Comparison of ENCODE assay signal across 21 mouse cellular contexts in genomic region chr8:66771111-66771510, GRCm38 (mm10).
DNase-seq lines count a peak whose midpoint lies in the region; ATAC-seq and TF ChIP-seq lines count a peak whose summit lies in the region.
"Had no signal": no experiment of that assay in that cellular context is flagged by ENCODE, and none has a peak within 500 bp of the region (broad histone marks: within the 10 kb centered on the region; RNA-seq: fewer than 3 reads in every experiment).

No protein-coding gene starts in this region.

- no peaks in the 10 kb centered on the region for H3K36me3 ChIP-seq in forebrain, embryonic 14.5 days (ENCODE audit: control insufficient read depth, insufficient read depth, low read length)
- no peaks in the 10 kb centered on the region for H3K36me3 ChIP-seq in forebrain, postnatal 0 days (ENCODE audit: insufficient read depth)
- no peaks in the 10 kb centered on the region for H3K36me3 ChIP-seq in heart, embryonic 14.5 days (ENCODE audit: control insufficient read depth, insufficient read depth, low read length)
- H3K36me3 ChIP-seq in heart, embryonic 10.5 days, result no peaks in the 10 kb centered on the region
- no peaks in the 10 kb centered on the region for H3K36me3 ChIP-seq in forebrain, embryonic 15.5 days
- H3K36me3 ChIP-seq: embryonic facial prominence, embryonic 10.5 days; heart, embryonic 15.5 days; hindbrain, embryonic 13.5 days had no signal

- 84% methylated on average over 4 of the region's 4 CpGs for WGBS in forebrain, embryonic 14.5 days
- 61% methylated on average over 4 of the region's 4 CpGs for WGBS in forebrain, postnatal 0 days
- WGBS in heart, embryonic 14.5 days, result 64% methylated on average over 4 of the region's 4 CpGs
- WGBS in heart, embryonic 10.5 days, result 75% methylated on average over 4 of the region's 4 CpGs
- 61% methylated on average over 4 of the region's 4 CpGs for WGBS in forebrain, embryonic 15.5 days

- no peak overlapping the region for H3K4me3 ChIP-seq in forebrain, embryonic 14.5 days (ENCODE audit: low read depth, low read length)
- H3K4me3 ChIP-seq in forebrain, postnatal 0 days (ENCODE audit: low read depth, low read length), result no peak overlapping the region
- H3K4me3 ChIP-seq in heart, embryonic 14.5 days (ENCODE audit: control insufficient read depth in 1 of 2, insufficient read depth in 1 of 2, low read depth in 1 of 2, low read length in 2 of 2), result no peak overlapping the region
- H3K4me3 ChIP-seq in heart, embryonic 10.5 days, result no peak overlapping the region
- H3K4me3 ChIP-seq in forebrain, embryonic 15.5 days, result no peak overlapping the region
- H3K4me3 ChIP-seq: embryonic facial prominence, embryonic 10.5 days; heart, embryonic 15.5 days; hindbrain, embryonic 13.5 days had no signal

- peak; percentile 63 for DNase-seq in forebrain, embryonic 14.5 days (ENCODE audit: low spot score)
- no peak for DNase-seq in forebrain, postnatal 0 days
- DNase-seq in heart, embryonic 10.5 days (ENCODE audit: low spot score), result no peak
- peak; percentile 71 for DNase-seq in brain, adult 2 months (ENCODE audit: low read depth, low spot score)
- DNase-seq: adrenal gland, postnatal 14 days; cerebellum, adult 2 months; cerebellum, postnatal 10 days; gastrocnemius, postnatal 36 days; heart, adult 11 months; heart, postnatal 14 days; kidney, adult 11 months had no signal

- ATAC-seq in forebrain, embryonic 14.5 days, result peak; percentile 83
- no peak for ATAC-seq in forebrain, postnatal 0 days
- 0 out of 2 replicates have a peak, but pooled peaks have one; percentile 27 for ATAC-seq in heart, embryonic 14.5 days (ENCODE audit: insufficient number of reproducible peaks, insufficient read depth, low FRiP score, low read depth)
- ATAC-seq in forebrain, embryonic 15.5 days (replicated peaks), result peak; percentile 85
- no peak for ATAC-seq in megakaryocyte progenitor cell, adult 5-6 weeks (replicated peaks; ENCODE audit: poor library complexity)
- ATAC-seq: activated CD4-positive, CD25-positive, alpha-beta regulatory T cell, adult 4 months; hindbrain, postnatal 0 days; Patski had no signal

- H3K4me2 ChIP-seq in forebrain, embryonic 14.5 days (ENCODE audit: low read length), result no peak overlapping the region
- no peak overlapping the region for H3K4me2 ChIP-seq in forebrain, postnatal 0 days (ENCODE audit: low read depth)
- no peak overlapping the region for H3K4me2 ChIP-seq in heart, embryonic 14.5 days (ENCODE audit: low read length)
- no peak overlapping the region for H3K4me2 ChIP-seq in forebrain, embryonic 15.5 days (replicated peaks)
- H3K4me2 ChIP-seq: heart, embryonic 15.5 days; hindbrain, embryonic 13.5 days had no signal

- no peak for TF ChIP-seq CTCF in forebrain, postnatal 0 days (IDR thresholded peaks at IDR 0.05; ENCODE audit: low read depth)

- H3K9me3 ChIP-seq in forebrain, embryonic 14.5 days (replicated peaks; ENCODE audit: control insufficient read depth, low read length), result no peaks in the 10 kb centered on the region
- H3K9me3 ChIP-seq in forebrain, postnatal 0 days (ENCODE audit: low read length), result no peaks in the 10 kb centered on the region
- no peaks in the 10 kb centered on the region for H3K9me3 ChIP-seq in heart, embryonic 14.5 days (ENCODE audit: control insufficient read depth, low read length)
- H3K9me3 ChIP-seq in heart, embryonic 10.5 days, result no peaks in the 10 kb centered on the region
- H3K9me3 ChIP-seq in forebrain, embryonic 15.5 days, result no peaks in the 10 kb centered on the region
- H3K9me3 ChIP-seq: embryonic facial prominence, embryonic 10.5 days; heart, embryonic 15.5 days; hindbrain, embryonic 13.5 days had no signal

- H3K27ac ChIP-seq in forebrain, embryonic 14.5 days (ENCODE audit: low read depth, low read length), result no peak overlapping the region
- H3K27ac ChIP-seq in forebrain, postnatal 0 days (ENCODE audit: low read depth, low read length), result no peak overlapping the region
- no peak overlapping the region for H3K27ac ChIP-seq in heart, embryonic 14.5 days (replicated peaks in 1 of 2; ENCODE audit: control insufficient read depth in 1 of 2, insufficient read depth in 1 of 2, low read depth in 2 of 2, low read length in 2 of 2)
- H3K27ac ChIP-seq in heart, embryonic 10.5 days, result no peak overlapping the region
- peak overlapping the region; percentile 11 for H3K27ac ChIP-seq in forebrain, embryonic 15.5 days (replicated peaks)
- H3K27ac ChIP-seq: embryonic facial prominence, embryonic 10.5 days; heart, embryonic 15.5 days; hindbrain, embryonic 13.5 days; hindbrain, postnatal 0 days had no signal

- no peak overlapping the region for H3K9ac ChIP-seq in forebrain, embryonic 14.5 days (ENCODE audit: low read length)
- H3K9ac ChIP-seq in forebrain, postnatal 0 days, result no peak overlapping the region
- H3K9ac ChIP-seq in heart, embryonic 14.5 days (ENCODE audit: low read length), result no peak overlapping the region
- H3K9ac ChIP-seq in forebrain, embryonic 15.5 days (replicated peaks), result no peak overlapping the region
- H3K9ac ChIP-seq: heart, embryonic 15.5 days; hindbrain, embryonic 13.5 days had no signal

- no peaks in the 10 kb centered on the region for H3K4me1 ChIP-seq in forebrain, embryonic 14.5 days (ENCODE audit: control insufficient read depth, insufficient read depth, low read length)
- H3K4me1 ChIP-seq in forebrain, postnatal 0 days (ENCODE audit: insufficient read depth), result no peaks in the 10 kb centered on the region
- peaks cover 0 to 10% of the 10 kb centered on the region in 2 experiments; a peak in 3 of 4 replicates for H3K4me1 ChIP-seq in heart, embryonic 14.5 days (ENCODE audit: control insufficient read depth in 2 of 2, insufficient read depth in 2 of 2, low read length in 2 of 2)
- H3K4me1 ChIP-seq in heart, embryonic 10.5 days, result no peaks in the 10 kb centered on the region
- H3K4me1 ChIP-seq in forebrain, embryonic 15.5 days, result peaks cover 4% of the 10 kb centered on the region; the same call in 1 of the 2 replicates
- H3K4me1 ChIP-seq: embryonic facial prominence, embryonic 10.5 days; hindbrain, embryonic 13.5 days had no signal

- no peaks in the 10 kb centered on the region for H3K27me3 ChIP-seq in forebrain, embryonic 14.5 days (replicated peaks; ENCODE audit: control insufficient read depth, insufficient read depth, low read length)
- no peaks in the 10 kb centered on the region for H3K27me3 ChIP-seq in forebrain, postnatal 0 days (ENCODE audit: insufficient read depth, low read length)
- H3K27me3 ChIP-seq in heart, embryonic 14.5 days (ENCODE audit: control insufficient read depth, insufficient read depth, low read length), result no peaks in the 10 kb centered on the region
- no peaks in the 10 kb centered on the region for H3K27me3 ChIP-seq in heart, embryonic 10.5 days (ENCODE audit: insufficient read depth, poor library complexity, severe bottlenecking)
- no peaks in the 10 kb centered on the region for H3K27me3 ChIP-seq in forebrain, embryonic 15.5 days
- H3K27me3 ChIP-seq: CH12.LX; heart, embryonic 15.5 days; hindbrain, embryonic 13.5 days had no signal

Comparison
In these comparisons a context has a peak if more than half of its experiments do, and no peak if none do; other contexts are left out.
1. ATAC-seq: peak in forebrain, embryonic 14.5 days (single experiment), heart, embryonic 14.5 days (single experiment) and forebrain, embryonic 15.5 days (single experiment); none in forebrain, postnatal 0 days (single experiment) and megakaryocyte progenitor cell, adult 5-6 weeks (single experiment).
2. DNase-seq: peak in forebrain, embryonic 14.5 days (single experiment) and brain, adult 2 months (single experiment); none in forebrain, postnatal 0 days (single experiment) and heart, embryonic 10.5 days (single experiment).